Mouse (Mus musculus): ENCODE measurements around the gene Krt14. TPM values are rescaled to one million over a fixed set of nuclear protein-coding genes. Genes with fewer than 3 reads are reported as not detected.
A peak's percentile ranks its signal among the peaks of the same experiment; 100 is the strongest.

Krt14 gene
- total RNA-seq, 2 experiments from 2014 or later, result 0.93 to 0.98 TPM

GRCm38 (mm10) chr11:100168765-100169762 lies 38.3 kb downstream of the Krt14 start:
- peak; percentile 58 to 61 for DNase-seq (ENCODE audit: low spot score in 2 of 2)

DNA sequence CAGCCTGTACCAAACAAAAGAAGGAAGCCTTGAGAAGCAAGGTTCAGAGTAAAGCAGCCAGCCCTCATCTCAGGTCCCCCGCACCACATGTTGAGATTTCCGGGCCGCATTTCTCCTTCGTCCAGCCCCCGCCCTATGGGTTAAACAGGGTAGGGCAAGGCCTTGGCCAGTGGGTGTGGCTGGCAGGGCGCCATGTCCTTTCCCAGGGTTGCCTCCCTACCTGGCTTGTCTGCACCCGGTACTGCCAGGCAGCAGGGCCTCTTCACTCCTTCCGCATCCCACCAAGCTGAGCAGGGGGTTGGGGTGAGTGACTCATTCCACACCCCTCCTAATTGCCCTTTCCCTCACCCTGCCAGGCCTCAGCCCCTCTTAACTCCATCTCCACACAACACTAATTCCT lies 39.3 kb downstream of the Krt14 start:
- no peak for DNase-seq (ENCODE audit: low spot score in 2 of 2)

DNA sequence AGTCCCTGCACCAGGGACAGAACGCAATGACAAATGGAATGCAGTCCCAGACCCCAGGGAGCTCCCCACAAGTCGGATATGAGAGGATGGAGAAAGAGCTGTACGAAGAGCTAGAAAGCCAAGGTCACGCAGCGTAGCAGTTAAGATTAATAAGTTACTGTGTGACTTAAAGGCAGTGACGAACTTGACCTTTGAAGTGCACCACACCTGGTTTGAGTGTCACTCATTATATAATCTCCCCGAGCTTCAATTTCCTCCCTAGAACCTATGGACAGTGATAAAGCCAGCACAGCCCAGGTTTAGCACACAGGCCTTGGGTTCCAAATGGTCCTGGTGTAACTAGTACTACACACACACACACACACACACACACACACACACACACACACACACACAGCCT lies 43.0 kb downstream of the Krt14 start:
- no peak for DNase-seq (ENCODE audit: low spot score in 2 of 2)

GRCm38 (mm10) chr11:100157908-100158477 lies 49.4 kb downstream of the Krt14 start:
- DNase-seq (ENCODE audit: low spot score in 2 of 2), result no peak

DNA sequence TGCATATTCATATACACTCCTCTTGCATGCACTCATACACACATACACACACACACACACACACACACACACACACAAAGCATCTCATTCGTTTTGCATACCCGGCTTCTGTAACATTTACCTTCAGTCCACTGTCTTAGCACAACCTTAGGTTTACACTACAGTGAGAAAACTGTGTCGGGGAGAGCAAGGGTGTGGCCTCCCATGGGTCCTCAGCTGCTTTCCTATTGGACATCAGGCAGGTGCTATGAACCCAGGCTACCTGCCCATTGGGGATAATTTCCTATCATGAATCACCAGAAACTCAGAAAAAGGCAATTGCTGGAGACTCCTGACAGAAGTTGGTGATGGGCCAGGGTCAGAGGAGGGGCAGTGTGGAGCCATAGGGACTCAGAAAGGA lies 50.0 kb downstream of the Krt14 start:
- no peak for DNase-seq (ENCODE audit: low spot score in 2 of 2)

DNA sequence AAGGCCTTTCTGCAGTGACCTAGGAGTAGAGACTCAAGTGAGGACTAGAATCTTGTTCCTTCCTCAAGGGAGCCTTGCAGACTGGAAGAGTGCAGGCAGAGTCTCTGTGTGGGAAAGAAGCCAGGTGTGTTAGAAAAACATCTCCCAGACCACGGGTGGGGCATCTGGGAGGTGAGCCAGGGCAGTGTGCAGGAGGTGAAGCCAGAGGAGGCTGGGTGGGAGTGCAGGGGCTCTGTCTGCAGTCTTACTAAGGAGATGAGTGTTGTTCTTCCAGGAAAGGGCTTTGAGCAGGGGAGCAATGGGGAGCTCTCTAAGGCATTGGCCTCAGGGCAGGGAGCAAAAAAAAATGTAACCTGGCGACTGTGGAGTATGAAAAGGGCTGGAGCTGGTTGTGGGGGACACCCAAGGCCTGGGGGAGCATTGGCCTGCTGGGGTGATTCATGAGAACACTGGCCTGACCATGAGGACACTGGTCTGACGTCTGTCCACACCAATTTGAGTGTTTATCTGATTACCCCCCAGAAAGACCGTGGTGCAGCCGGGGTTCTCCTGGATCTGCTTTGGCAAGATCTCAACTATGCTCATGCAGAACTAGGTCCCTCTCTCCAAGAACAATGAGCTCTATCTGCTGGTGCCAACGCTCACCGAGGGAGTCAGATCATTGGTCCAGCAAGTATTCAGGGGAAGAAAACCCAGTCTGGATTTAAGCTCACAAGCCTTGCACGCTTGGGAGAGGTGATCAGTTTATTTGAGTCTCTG lies 51.7 kb downstream of the Krt14 start:
- DNase-seq (ENCODE audit: low spot score in 2 of 2), result no peak

Other genes with a start within 250 kb of the Krt14 start
- not detected for gene Krtap29-1, start 228.5 kb downstream of the Krt14 start, total RNA-seq (2021)
- gene Krtap16-1, start 221.0 kb downstream of the Krt14 start, total RNA-seq (2021), result not detected
- gene Krtap17-1, start 213.6 kb downstream of the Krt14 start, total RNA-seq (2021), result not detected
- gene Krt33a, start 191.3 kb downstream of the Krt14 start, total RNA-seq (2021), result not detected
- gene Krt33b, start 177.7 kb downstream of the Krt14 start, total RNA-seq (2021), result not detected
- gene Krt34, start 166.0 kb downstream of the Krt14 start, total RNA-seq (2021), result not detected
- not detected for gene Krt31, start 157.0 kb downstream of the Krt14 start, total RNA-seq (2021)
- gene Krt32, start 119.3 kb downstream of the Krt14 start, total RNA-seq (2021), result not detected
- gene Krt35, start 111.3 kb downstream of the Krt14 start, total RNA-seq (2021), result not detected
- gene Krt36, start 101.9 kb downstream of the Krt14 start, total RNA-seq (2021), result under 1 TPM in 1 of 2 experiments, not detected in 1; 0.48 TPM
- not detected for gene Krt13, start 86.0 kb downstream of the Krt14 start, total RNA-seq (2021)
- gene Krt15, start 71.6 kb downstream of the Krt14 start, total RNA-seq (2021), result under 1 TPM in 1 of 2 experiments, not detected in 1; 0.31 TPM
- gene Krt19, start 58.9 kb downstream of the Krt14 start, total RNA-seq (2021), result 10 to 100 TPM; 11.1 to 12.7 TPM
- gene Krt9, start 14.3 kb downstream of the Krt14 start, total RNA-seq (2021), result under 1 TPM; 0.11 to 0.22 TPM
- not detected for gene Krt16, start 41.4 kb upstream of the Krt14 start, total RNA-seq (2021)
- gene Krt17, start 53.5 kb upstream of the Krt14 start, total RNA-seq (2021), result under 1 TPM; 0.25 to 0.31 TPM
- not detected for gene Krt42, start 62.3 kb upstream of the Krt14 start, total RNA-seq (2021)
- gene Eif1, start 112.3 kb upstream of the Krt14 start, total RNA-seq (2021), result 100 to 1,000 TPM; 886 to 904 TPM
- gene Gast, start 126.9 kb upstream of the Krt14 start, total RNA-seq (2021), result not detected
- 100 to 1,000 TPM; 106 to 110 TPM for gene Hap1, start 148.6 kb upstream of the Krt14 start, total RNA-seq (2021)
- 100 to 1,000 TPM in 1 of 2 experiments, 10 to 100 TPM in 1; 99.0 to 109 TPM for gene Jup, start 190.2 kb upstream of the Krt14 start, total RNA-seq (2021)
- gene P3h4, start 207.3 kb upstream of the Krt14 start, total RNA-seq (2021), result 10 to 100 TPM; 40.1 to 43.5 TPM
- 10 to 100 TPM; 65.3 to 68.6 TPM for gene Fkbp10, start 208.1 kb upstream of the Krt14 start, total RNA-seq (2021)
- gene Nt5c3b, start 234.3 kb upstream of the Krt14 start, total RNA-seq (2021), result 10 to 100 TPM; 82.4 to 84.5 TPM
- 1 to 10 TPM; 1.5 to 2.1 TPM for gene Klhl10, start 234.4 kb upstream of the Krt14 start, total RNA-seq (2021)